Mouse (Mus musculus) neural tube, embryonic 15.5 days (tissue): Measurements from ENCODE around the gene Zfp341. TPM values are rescaled to one million over a fixed set of nuclear protein-coding genes. Genes with fewer than 3 reads are reported as not detected.
A peak's percentile ranks its signal among the peaks of the same experiment; 100 is the strongest.

Experiments
- ATAC-seq: fragments of 200-750 bp; cut with Nextera tagmentation; 2 replicates; pipeline ENCODE4 v1.8.0; 2017; ENCODE audit warnings: mild to moderate bottlenecking, moderate TSS enrichment, moderate library complexity; ENCODE audit not compliant: low FRiP score
- H3K27ac ChIP-seq: fragments of 300-500 bp; sonication (generic); replicated peaks from 2 replicates; pipeline ENCODE4 v1.5.1; 2015; ENCODE audit warnings: mild to moderate bottlenecking, inconsistent platforms
- H3K27me3 ChIP-seq: fragments of 300-500 bp; sonication (generic); replicated peaks from 2 replicates; pipeline ENCODE4 v1.6.1; 2015; ENCODE audit warnings: inconsistent platforms
- H3K36me3 ChIP-seq: fragments of 300-500 bp; sonication (generic); 2 replicates; pipeline ENCODE4 v1.6.1; 2015; ENCODE audit warnings: inconsistent platforms
- H3K4me1 ChIP-seq: fragments of 300-500 bp; sonication (generic); 2 replicates; pipeline ENCODE4 v1.6.1; 2015; ENCODE audit warnings: inconsistent platforms
- H3K4me2 ChIP-seq: fragments of 300-500 bp; sonication (generic); 2 replicates; pipeline ENCODE4 v1.6.1; 2015; ENCODE audit warnings: inconsistent platforms, mild to moderate bottlenecking, moderate library complexity
- H3K4me3 ChIP-seq: fragments of 300-500 bp; sonication (generic); replicated peaks from 2 replicates; pipeline ENCODE4 v1.5.1; 2015; ENCODE audit warnings: mild to moderate bottlenecking, inconsistent platforms
- H3K9ac ChIP-seq: fragments of 300-500 bp; sonication (generic); replicated peaks from 2 replicates; pipeline ENCODE4 v1.6.1; 2015; ENCODE audit warnings: mild to moderate bottlenecking, inconsistent platforms
- H3K9me3 ChIP-seq: fragments of 300-500 bp; sonication (generic); replicated peaks from 2 replicates; pipeline ENCODE4 v1.6.1; 2016; ENCODE audit warnings: inconsistent platforms
- WGBS: fragments of 180-500 bp; shearing (Covaris S2); methylation state at CpG from one replicate; pipeline ENCODE4 v1.1.7; 2015; ENCODE audit warnings: mixed read lengths; 5-methylcytosine and 5-hydroxymethylcytosine counted together
- polyA plus RNA-seq: library from polyadenylated mRNA; unstranded; fragments of >200 nt; fragmentation: Nextera tagmentation; extraction: Ambion mirVana; gene quantifications from 2 replicates; pipeline ENCODE4 v1.2.1, GENCODE M21; 2015

Zfp341 gene
- polyA plus RNA-seq, 1 experiment from 2014 or later, result 2.3 TPM

GRCm38 (mm10) chr2:154680941-154681340 is 67.8 kb downstream of the Zfp341 start:
- WGBS, result 91% methylated on average over 6 of the region's 6 CpGs
- H3K4me1 ChIP-seq, result peaks cover 66% of the 10 kb centered on the region
- H3K4me3 ChIP-seq, result no peak overlapping the region
- no peak overlapping the region for H3K9ac ChIP-seq
- no peaks in the 10 kb centered on the region for H3K36me3 ChIP-seq
- H3K27ac ChIP-seq, result no peak overlapping the region
- H3K9me3 ChIP-seq, result no peaks in the 10 kb centered on the region
- H3K4me2 ChIP-seq, result no peak overlapping the region
- ATAC-seq, result no peak
- H3K27me3 ChIP-seq, result no peaks in the 10 kb centered on the region

- 15% methylated on average over 1 of the region's 1 CpGs for WGBS
- ATAC-seq, result no peak
- Histone ChIP-seq H3K36me3 (no peaks in the 10 kb centered on the region), H3K9ac (peak overlapping the region; percentile 3; the same call in 1 of the 2 replicates), H3K4me1 (peaks cover 59% of the 10 kb centered on the region), H3K9me3 (no peaks in the 10 kb centered on the region), H3K4me3 (no peak overlapping the region), H3K27me3 (no peaks in the 10 kb centered on the region), H3K4me2 (no peak overlapping the region), H3K27ac (peak overlapping the region; percentile 64)
These were observed 69.6 kb downstream of the Zfp341 start for GRCm38 (mm10) chr2:154682712-154683111.

GRCm38 (mm10) chr2:154684901-154685470 is 71.9 kb downstream of the Zfp341 start:
- no peaks in the 10 kb centered on the region for H3K9me3 ChIP-seq
- H3K9ac ChIP-seq, result no peak overlapping the region
- peak overlapping the region; percentile 43 for H3K27ac ChIP-seq
- no peak overlapping the region for H3K4me3 ChIP-seq
- WGBS, result 79% methylated on average over 7 of the region's 7 CpGs
- peaks cover 51% of the 10 kb centered on the region for H3K4me1 ChIP-seq
- H3K36me3 ChIP-seq, result peaks cover 2% of the 10 kb centered on the region
- H3K4me2 ChIP-seq, result peak overlapping the region; percentile 5; the same call in 1 of the 2 replicates
- ATAC-seq, result no peak
- no peaks in the 10 kb centered on the region for H3K27me3 ChIP-seq

GRCm38 (mm10) chr2:154685772-154686171 is 72.7 kb downstream of the Zfp341 start:
- Histone ChIP-seq H3K9me3 (no peaks in the 10 kb centered on the region), H3K9ac (no peak overlapping the region), H3K36me3 (peaks cover 8% of the 10 kb centered on the region), H3K4me2 (no peak overlapping the region), H3K4me3 (no peak overlapping the region), H3K27ac (no peak overlapping the region), H3K27me3 (no peaks in the 10 kb centered on the region), H3K4me1 (peaks cover 51% of the 10 kb centered on the region)
- ATAC-seq, result no peak
- 90% methylated on average over 3 of the region's 3 CpGs for WGBS

- 90% methylated on average over 3 of the region's 3 CpGs for WGBS
- ATAC-seq, result no peak
- peaks cover 16% of the 10 kb centered on the region for H3K36me3 ChIP-seq
- no peaks in the 10 kb centered on the region for H3K27me3 ChIP-seq
- no peak overlapping the region for H3K4me3 ChIP-seq
- H3K27ac ChIP-seq, result no peak overlapping the region
- H3K4me1 ChIP-seq, result peaks cover 42% of the 10 kb centered on the region
- no peak overlapping the region for H3K9ac ChIP-seq
- H3K9me3 ChIP-seq, result no peaks in the 10 kb centered on the region
- no peak overlapping the region for H3K4me2 ChIP-seq
These were observed 73.7 kb downstream of the Zfp341 start for GRCm38 (mm10) chr2:154686819-154687218.

GRCm38 (mm10) chr2:154689391-154689790 is 76.3 kb downstream of the Zfp341 start:
- Histone ChIP-seq H3K4me3 (no peak overlapping the region), H3K27ac (no peak overlapping the region), H3K4me1 (peaks cover 24% of the 10 kb centered on the region), H3K4me2 (no peak overlapping the region), H3K9me3 (no peaks in the 10 kb centered on the region), H3K36me3 (peaks cover 34% of the 10 kb centered on the region), H3K27me3 (no peaks in the 10 kb centered on the region), H3K9ac (no peak overlapping the region)
- ATAC-seq, result no peak
- WGBS, result 85% methylated on average over 14 of the region's 14 CpGs

- WGBS, result 95% methylated on average over 5 of the region's 5 CpGs
- Histone ChIP-seq H3K36me3 (peaks cover 46% of the 10 kb centered on the region), H3K27me3 (no peaks in the 10 kb centered on the region), H3K4me1 (peaks cover 9% of the 10 kb centered on the region), H3K27ac (no peak overlapping the region), H3K9me3 (no peaks in the 10 kb centered on the region), H3K4me3 (no peak overlapping the region), H3K9ac (no peak overlapping the region), H3K4me2 (no peak overlapping the region)
- no peak for ATAC-seq
These were observed 77.9 kb downstream of the Zfp341 start for GRCm38 (mm10) chr2:154690959-154691358.

- no peak for ATAC-seq
- H3K4me2 ChIP-seq, result no peak overlapping the region
- no peak overlapping the region for H3K27ac ChIP-seq
- H3K9me3 ChIP-seq, result no peaks in the 10 kb centered on the region
- no peak overlapping the region for H3K9ac ChIP-seq
- no peaks in the 10 kb centered on the region for H3K27me3 ChIP-seq
- H3K4me1 ChIP-seq, result no peaks in the 10 kb centered on the region
- H3K36me3 ChIP-seq, result peaks cover 46% of the 10 kb centered on the region
- 82% methylated on average over 11 of the region's 11 CpGs for WGBS
- H3K4me3 ChIP-seq, result no peak overlapping the region
These were observed 80.3 kb downstream of the Zfp341 start for GRCm38 (mm10) chr2:154693186-154693940.

GRCm38 (mm10) chr2:154693941-154694256 is 80.8 kb downstream of the Zfp341 start:
- Histone ChIP-seq H3K4me3 (no peak overlapping the region), H3K4me1 (no peaks in the 10 kb centered on the region), H3K36me3 (peaks cover 46% of the 10 kb centered on the region), H3K27me3 (no peaks in the 10 kb centered on the region), H3K27ac (no peak overlapping the region), H3K4me2 (no peak overlapping the region), H3K9ac (no peak overlapping the region), H3K9me3 (no peaks in the 10 kb centered on the region)
- WGBS, result 94% methylated on average over 12 of the region's 12 CpGs
- ATAC-seq, result no peak

- Histone ChIP-seq H3K4me2 (no peak overlapping the region), H3K4me3 (no peak overlapping the region), H3K27me3 (no peaks in the 10 kb centered on the region), H3K9me3 (no peaks in the 10 kb centered on the region), H3K27ac (no peak overlapping the region), H3K36me3 (peaks cover 38% of the 10 kb centered on the region), H3K4me1 (no peaks in the 10 kb centered on the region), H3K9ac (no peak overlapping the region)
- no peak for ATAC-seq
- WGBS, result 74% methylated on average over 8 of the region's 8 CpGs
These were observed 82.6 kb downstream of the Zfp341 start for GRCm38 (mm10) chr2:154695690-154696089.
